Mouse (Mus musculus) hindbrain, embryonic 15.5 days (tissue): ENCODE measurements around the gene Srsf9. TPM values are rescaled to one million over a fixed set of nuclear protein-coding genes. Genes with fewer than 3 reads are reported as not detected.

ENCODE experiments used
- polyA plus RNA-seq: library from polyadenylated mRNA; unstranded; fragments of >200 nt; fragmentation: Nextera tagmentation; extraction: Ambion mirVana; gene quantifications from 2 replicates; pipeline ENCODE4 v1.2.1, GENCODE M21; 2015

The Srsf9 gene
- polyA plus RNA-seq, 1 experiment from 2014 or later, result 142 TPM

Other genes with a start within 250 kb of the Srsf9 start
- 39.1 and 39.3 TPM in 2 replicates for gene Gm10401, start 228.9 kb upstream of the Srsf9 start, polyA plus RNA-seq
- 21.6 and 23.1 TPM in 2 replicates for gene Acads, start 207.8 kb upstream of the Srsf9 start, polyA plus RNA-seq
- 36.9 and 38.0 TPM in 2 replicates for gene Unc119b, start 192.2 kb upstream of the Srsf9 start, polyA plus RNA-seq
- gene Mlec, start 169.0 kb upstream of the Srsf9 start, polyA plus RNA-seq, result 30.6 and 33.6 TPM in 2 replicates
- 11.2 and 14.2 TPM in 2 replicates for gene Cabp1, start 132.8 kb upstream of the Srsf9 start, polyA plus RNA-seq
- gene Pop5, start 91.3 kb upstream of the Srsf9 start, polyA plus RNA-seq, result 102 TPM in 2 replicates
- 187 and 218 TPM in 2 replicates for gene Rnf10, start 54.3 kb upstream of the Srsf9 start, polyA plus RNA-seq
- 57.3 and 59.3 TPM in 2 replicates for gene Coq5, start 47.5 kb upstream of the Srsf9 start, polyA plus RNA-seq
- 1,255 and 1,318 TPM in 2 replicates for gene Dynll1, start 26.2 kb upstream of the Srsf9 start, polyA plus RNA-seq
- gene Gatc, start 14.0 kb downstream of the Srsf9 start, polyA plus RNA-seq, result 32.3 and 45.2 TPM in 2 replicates
- gene Triap1, start 14.0 kb downstream of the Srsf9 start, polyA plus RNA-seq, result 51.0 and 53.7 TPM in 2 replicates
- 1,223 and 1,255 TPM in 2 replicates for gene Cox6a1, start 21.8 kb downstream of the Srsf9 start, polyA plus RNA-seq
- 59.9 and 60.3 TPM in 2 replicates for gene Msi1, start 102.4 kb downstream of the Srsf9 start, polyA plus RNA-seq
- gene Pla2g1b, start 139.1 kb downstream of the Srsf9 start, polyA plus RNA-seq, result 0.54 TPM in 1 of 2 replicates, not detected in the other
- 27.3 and 32.2 TPM in 2 replicates for gene Sirt4, start 157.5 kb downstream of the Srsf9 start, polyA plus RNA-seq
- gene Pxn, start 179.5 kb downstream of the Srsf9 start, polyA plus RNA-seq, result 22.0 and 24.3 TPM in 2 replicates
- gene Rplp0, start 232.3 kb downstream of the Srsf9 start, polyA plus RNA-seq, result 801 and 847 TPM in 2 replicates
- 40.6 and 44.4 TPM in 2 replicates for gene Gcn1l1, start 238.1 kb downstream of the Srsf9 start, polyA plus RNA-seq